Mouse (Mus musculus): ENCODE measurements around the gene Pcp2. TPM values are rescaled to one million over a fixed set of nuclear protein-coding genes. Genes with fewer than 3 reads are reported as not detected.

The Pcp2 gene
- polyA plus RNA-seq, 1 experiment from 2014 or later: not detected

Other genes with a start within 250 kb of the Pcp2 start
- 7.1 and 8.2 TPM in 2 replicates for gene Arhgef18, start 232.5 kb downstream of the Pcp2 start, polyA plus RNA-seq (2016; fragmentation: Nextera tagmentation; extraction: Ambion mirVana)
- gene Pex11g, start 157.9 kb downstream of the Pcp2 start, polyA plus RNA-seq (2016; fragmentation: Nextera tagmentation; extraction: Ambion mirVana): 4.9 and 5.1 TPM in 2 replicates
- gene Tex45, start 154.7 kb downstream of the Pcp2 start, polyA plus RNA-seq (2016; fragmentation: Nextera tagmentation; extraction: Ambion mirVana): not detected in 2 replicates
- 34.2 and 36.2 TPM in 2 replicates for gene Zfp358, start 132.4 kb downstream of the Pcp2 start, polyA plus RNA-seq (2016; fragmentation: Nextera tagmentation; extraction: Ambion mirVana)
- gene Mcoln1, start 125.1 kb downstream of the Pcp2 start, polyA plus RNA-seq (2016; fragmentation: Nextera tagmentation; extraction: Ambion mirVana): 52.7 and 53.5 TPM in 2 replicates
- gene Pnpla6, start 110.2 kb downstream of the Pcp2 start, polyA plus RNA-seq (2016; fragmentation: Nextera tagmentation; extraction: Ambion mirVana): 21.7 and 23.4 TPM in 2 replicates
- gene C330021F23Rik, start 57.6 kb downstream of the Pcp2 start, polyA plus RNA-seq (2016; fragmentation: Nextera tagmentation; extraction: Ambion mirVana): 4.7 and 5.2 TPM in 2 replicates
- 1.4 and 2.4 TPM in 2 replicates for gene Camsap3, start 38.3 kb downstream of the Pcp2 start, polyA plus RNA-seq (2016; fragmentation: Nextera tagmentation; extraction: Ambion mirVana)
- gene Xab2, start 4.2 kb downstream of the Pcp2 start, polyA plus RNA-seq (2016; fragmentation: Nextera tagmentation; extraction: Ambion mirVana): 33.8 and 34.9 TPM in 2 replicates
- 110 and 115 TPM in 2 replicates for gene Pet100, start 4.0 kb downstream of the Pcp2 start, polyA plus RNA-seq (2016; fragmentation: Nextera tagmentation; extraction: Ambion mirVana)
- 48.2 and 60.0 TPM in 2 replicates for gene Stxbp2, start 5.4 kb upstream of the Pcp2 start, polyA plus RNA-seq (2016; fragmentation: Nextera tagmentation; extraction: Ambion mirVana)
- gene Retn, start 30.2 kb upstream of the Pcp2 start, polyA plus RNA-seq (2016; fragmentation: Nextera tagmentation; extraction: Ambion mirVana): not detected in 2 replicates
- not detected in 2 replicates for gene Mcemp1, start 40.2 kb upstream of the Pcp2 start, polyA plus RNA-seq (2016; fragmentation: Nextera tagmentation; extraction: Ambion mirVana)
- 6.7 and 7.3 TPM in 2 replicates for gene Fcor, start 46.8 kb upstream of the Pcp2 start, polyA plus RNA-seq (2016; fragmentation: Nextera tagmentation; extraction: Ambion mirVana)
- 33.3 and 34.1 TPM in 2 replicates for gene Trappc5, start 50.8 kb upstream of the Pcp2 start, polyA plus RNA-seq (2016; fragmentation: Nextera tagmentation; extraction: Ambion mirVana)
- 0.14 and 0.19 TPM in 2 replicates for gene Fcer2a, start 68.6 kb upstream of the Pcp2 start, polyA plus RNA-seq (2016; fragmentation: Nextera tagmentation; extraction: Ambion mirVana)
- gene Clec4g, start 95.1 kb upstream of the Pcp2 start, polyA plus RNA-seq (2016; fragmentation: Nextera tagmentation; extraction: Ambion mirVana): 3.7 and 5.0 TPM in 2 replicates
- not detected in 2 replicates for gene Cd209a, start 123.4 kb upstream of the Pcp2 start, polyA plus RNA-seq (2016; fragmentation: Nextera tagmentation; extraction: Ambion mirVana)
- not detected in 2 replicates for gene Cd209e, start 228.8 kb upstream of the Pcp2 start, polyA plus RNA-seq (2016; fragmentation: Nextera tagmentation; extraction: Ambion mirVana)

Measured in heart, embryonic 12.5 days (tissue).